Mouse (Mus musculus) embryonic fibroblast, embryonic 13.5 days (primary cell): ENCODE data around the gene Grin2a.

Experiments used
- CTCF ChIP-seq: IDR thresholded peaks from 2 replicates; pipeline ENCODE4 v1.5.1; 2011; ENCODE audit warnings: mild to moderate bottlenecking, control low read depth, low read length, moderate library complexity, borderline replicate concordance; ENCODE audit not compliant: insufficient read depth
- POLR2A ChIP-seq: IDR thresholded peaks from 2 replicates; pipeline ENCODE4 v1.6.1; 2011; ENCODE audit warnings: low read depth, mild to moderate bottlenecking, control low read depth, low read length, moderate library complexity

DNA sequence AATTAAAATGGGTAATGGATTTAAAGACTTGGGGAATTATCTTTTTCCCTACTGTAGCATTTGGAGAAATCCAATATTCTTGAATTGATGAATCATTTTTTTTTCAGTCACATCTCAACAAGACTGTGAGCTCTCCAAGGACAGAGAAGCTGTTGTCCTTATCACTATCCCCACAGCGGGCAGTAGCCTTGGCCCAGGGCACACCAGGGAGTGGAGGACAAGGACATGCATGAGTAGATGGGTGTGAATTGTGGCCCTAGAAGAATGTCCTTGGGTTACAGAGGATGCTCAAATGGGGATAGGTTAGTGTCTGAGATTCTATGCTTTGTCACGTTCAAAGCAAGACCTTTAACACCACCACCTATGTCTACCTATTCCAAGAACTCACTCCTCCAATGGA, 231.3 kb downstream of the Grin2a start:
- no peak for TF ChIP-seq POLR2A
- TF ChIP-seq CTCF: no peak
